Mouse (Mus musculus) liver, embryonic 16.5 days (tissue): ENCODE data around the gene Gse1. TPM values are rescaled to one million over a fixed set of nuclear protein-coding genes. Genes with fewer than 3 reads are reported as not detected.

ENCODE experiments used
- ATAC-seq: fragments of 200-750 bp; cut with Nextera tagmentation; 2 replicates; pipeline ENCODE4 v1.8.0; 2017; ENCODE audit warnings: low read depth, mild to moderate bottlenecking, moderate number of reproducible peaks, moderate library complexity
- H3K27ac ChIP-seq: fragments of 300-500 bp; sonication (generic); 2 replicates; pipeline ENCODE4 v1.5.1; 2014; ENCODE audit warnings: mild to moderate bottlenecking, low read length
- H3K27me3 ChIP-seq: fragments of 300-500 bp; sonication (generic); 2 replicates; pipeline ENCODE4 v1.6.1; 2014; ENCODE audit warnings: low read depth, low read length, mixed read lengths; ENCODE audit not compliant: control insufficient read depth, insufficient read depth
- H3K36me3 ChIP-seq: fragments of 300-500 bp; sonication (generic); 2 replicates; pipeline ENCODE4 v1.6.1; 2014; ENCODE audit warnings: mild to moderate bottlenecking; ENCODE audit not compliant: control insufficient read depth, insufficient read depth
- H3K4me1 ChIP-seq: fragments of 300-500 bp; sonication (generic); 2 replicates; pipeline ENCODE4 v1.6.1; 2014; ENCODE audit warnings: low read depth, low read length, mixed read lengths; ENCODE audit not compliant: control insufficient read depth
- H3K4me2 ChIP-seq: fragments of 300-500 bp; sonication (generic); 2 replicates; pipeline ENCODE4 v1.6.1; 2014; ENCODE audit warnings: low read depth, low read length, mixed read lengths
- H3K4me3 ChIP-seq: fragments of 300-500 bp; sonication (generic); 2 replicates; pipeline ENCODE4 v1.5.1; 2014; ENCODE audit warnings: low read depth, mild to moderate bottlenecking, low read length
- H3K9ac ChIP-seq: fragments of 300-500 bp; sonication (generic); 2 replicates; pipeline ENCODE4 v1.6.1; 2014; ENCODE audit warnings: low read depth, low read length
- H3K9me3 ChIP-seq: fragments of 300-500 bp; sonication (generic); replicated peaks from 2 replicates; pipeline ENCODE4 v1.6.1; 2016; ENCODE audit warnings: low read length; ENCODE audit not compliant: control insufficient read depth
- WGBS: fragments of 180-500 bp; shearing (Covaris S2); extraction: QIAGEN DNeasy Blood & Tissue Kit; methylation state at CpG from one replicate; pipeline ENCODE4 v1.1.7; 2014; ENCODE audit not compliant: insufficient replicate concordance; 5-methylcytosine and 5-hydroxymethylcytosine counted together
- polyA plus RNA-seq: library from polyadenylated mRNA; unstranded; fragments of >200 nt; fragmentation: Nextera tagmentation; extraction: Ambion mirVana; gene quantifications from 2 replicates; pipeline ENCODE4 v1.2.1, GENCODE M21; 2015

Gse1 gene
- polyA plus RNA-seq, 1 experiment from 2014 or later = 9.5 TPM

DNA sequence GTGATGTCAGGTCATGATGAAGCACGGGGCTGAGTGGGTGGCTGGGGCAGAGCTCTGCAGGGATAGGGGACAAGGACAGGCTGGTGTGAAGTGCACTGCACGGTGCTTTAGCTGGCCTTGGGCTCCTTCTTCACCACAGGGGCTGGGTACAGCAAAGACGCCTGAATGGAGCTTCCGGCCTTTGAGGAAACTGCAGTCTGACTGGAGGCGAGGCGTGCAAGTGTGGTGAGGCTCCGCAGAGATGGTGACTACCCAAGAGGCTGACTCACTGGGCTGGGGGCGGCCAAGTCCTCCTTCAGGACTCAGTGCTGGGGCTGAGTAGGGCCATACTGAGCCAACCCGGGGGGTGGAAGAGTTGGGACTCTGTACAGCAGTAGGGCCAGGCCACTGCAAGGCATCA lies 22.3 kb upstream of the Gse1 start:
- Histone ChIP-seq H3K36me3 (no peaks in the 10 kb centered on the region), H3K4me3 (no peak overlapping the region), H3K4me1 (no peaks in the 10 kb centered on the region), H3K27ac (no peak overlapping the region), H3K4me2 (no peak overlapping the region), H3K9me3 (no peaks in the 10 kb centered on the region), H3K27me3 (no peaks in the 10 kb centered on the region), H3K9ac (no peak overlapping the region)
- 51% methylated on average over 9 of the region's 9 CpGs for WGBS
- ATAC-seq = no peak

DNA sequence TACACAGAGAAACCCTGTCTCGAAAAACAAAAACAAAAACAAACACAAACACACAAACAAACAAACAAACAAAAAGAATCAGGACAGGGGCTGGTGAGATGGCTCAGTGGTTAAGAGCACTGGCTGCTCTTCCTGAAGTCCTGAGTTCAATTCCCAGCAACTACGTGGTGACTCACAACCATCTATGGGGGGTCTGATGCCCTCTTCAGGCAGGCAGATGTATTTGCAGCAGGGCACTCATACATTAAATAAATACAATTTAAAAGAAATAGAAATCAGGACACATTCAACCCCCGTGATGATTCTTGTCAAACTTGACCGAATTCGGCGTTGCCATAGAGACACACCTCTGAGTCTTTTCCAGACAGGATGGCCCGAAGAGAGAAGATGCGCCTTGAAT lies 20.9 kb upstream of the Gse1 start:
- no peak for ATAC-seq
- H3K4me1 ChIP-seq = no peaks in the 10 kb centered on the region
- H3K27me3 ChIP-seq = no peaks in the 10 kb centered on the region
- no peak overlapping the region for H3K4me3 ChIP-seq
- no peak overlapping the region for H3K4me2 ChIP-seq
- H3K9me3 ChIP-seq = no peaks in the 10 kb centered on the region
- no peak overlapping the region for H3K27ac ChIP-seq
- 60% methylated on average over 8 of the region's 8 CpGs for WGBS
- H3K9ac ChIP-seq = no peak overlapping the region
- no peaks in the 10 kb centered on the region for H3K36me3 ChIP-seq

DNA sequence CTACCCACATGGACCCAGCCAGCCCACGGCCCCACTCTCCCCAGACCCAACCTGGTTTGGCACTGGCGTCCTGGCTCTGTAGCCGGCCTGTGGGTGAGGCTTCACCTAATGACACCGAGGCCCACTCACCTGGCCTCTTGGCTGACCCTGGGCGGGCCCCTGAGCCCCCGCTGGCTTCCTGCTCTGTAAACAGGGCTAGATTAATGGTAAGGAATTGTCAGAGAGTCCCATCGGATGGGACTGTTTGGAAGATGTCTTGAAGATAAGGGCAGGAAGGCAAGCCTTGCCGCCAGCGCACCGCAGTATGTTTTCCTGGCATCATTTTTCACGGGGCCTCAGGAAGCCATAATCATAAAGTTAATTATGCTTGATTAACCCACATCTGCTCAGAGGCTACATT lies 20.1 kb upstream of the Gse1 start:
- H3K36me3 ChIP-seq = no peaks in the 10 kb centered on the region
- no peak overlapping the region for H3K9ac ChIP-seq
- H3K27ac ChIP-seq = no peak overlapping the region
- H3K27me3 ChIP-seq = no peaks in the 10 kb centered on the region
- H3K4me2 ChIP-seq = no peak overlapping the region
- H3K9me3 ChIP-seq = no peaks in the 10 kb centered on the region
- no peaks in the 10 kb centered on the region for H3K4me1 ChIP-seq
- ATAC-seq = no peak
- no peak overlapping the region for H3K4me3 ChIP-seq
- WGBS = 50% methylated on average over 11 of the region's 11 CpGs

GRCm38 (mm10) chr8:120211345-120211744 lies 16.9 kb upstream of the Gse1 start:
- no peaks in the 10 kb centered on the region for H3K4me1 ChIP-seq
- H3K9ac ChIP-seq = no peak overlapping the region
- H3K9me3 ChIP-seq = no peaks in the 10 kb centered on the region
- ATAC-seq = no peak
- no peaks in the 10 kb centered on the region for H3K27me3 ChIP-seq
- H3K27ac ChIP-seq = no peak overlapping the region
- H3K36me3 ChIP-seq = no peaks in the 10 kb centered on the region
- no peak overlapping the region for H3K4me3 ChIP-seq
- H3K4me2 ChIP-seq = no peak overlapping the region
- WGBS = 8% methylated on average over 4 of the region's 4 CpGs

DNA sequence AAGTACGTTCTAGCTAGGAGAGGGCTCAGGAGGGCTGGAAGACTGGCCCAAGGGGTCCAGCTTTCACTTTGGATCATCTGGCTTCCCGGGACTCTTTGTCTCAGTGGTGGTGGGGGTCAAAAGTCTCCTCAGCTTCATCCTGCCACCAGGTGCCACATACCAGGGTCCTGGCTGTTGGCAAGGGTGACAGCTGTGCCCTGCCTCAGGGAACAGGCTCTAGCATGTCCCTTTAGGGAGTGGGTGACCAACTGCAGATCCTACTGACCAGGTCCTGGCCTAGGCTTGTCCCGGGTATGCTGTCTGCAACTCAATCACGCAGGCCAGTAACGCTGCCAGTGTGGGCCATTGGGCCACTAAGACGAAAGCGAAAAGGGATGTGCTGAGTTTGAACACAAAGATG lies 15.7 kb upstream of the Gse1 start:
- Histone ChIP-seq H3K4me2 (no peak overlapping the region), H3K4me3 (no peak overlapping the region), H3K4me1 (no peaks in the 10 kb centered on the region), H3K9ac (no peak overlapping the region), H3K27me3 (no peaks in the 10 kb centered on the region), H3K36me3 (no peaks in the 10 kb centered on the region), H3K27ac (no peak overlapping the region), H3K9me3 (no peaks in the 10 kb centered on the region)
- 71% methylated on average over 7 of the region's 7 CpGs for whole genome bisulfite sequencing
- ATAC-seq = no peak

GRCm38 (mm10) chr8:120213229-120213628 lies 15.0 kb upstream of the Gse1 start:
- Histone ChIP-seq H3K27ac (no peak overlapping the region), H3K4me3 (no peak overlapping the region), H3K36me3 (no peaks in the 10 kb centered on the region), H3K9me3 (no peaks in the 10 kb centered on the region), H3K27me3 (no peaks in the 10 kb centered on the region), H3K4me1 (no peaks in the 10 kb centered on the region), H3K4me2 (no peak overlapping the region), H3K9ac (no peak overlapping the region)
- 73% methylated on average over 3 of the region's 3 CpGs for WGBS
- no peak for ATAC-seq

DNA sequence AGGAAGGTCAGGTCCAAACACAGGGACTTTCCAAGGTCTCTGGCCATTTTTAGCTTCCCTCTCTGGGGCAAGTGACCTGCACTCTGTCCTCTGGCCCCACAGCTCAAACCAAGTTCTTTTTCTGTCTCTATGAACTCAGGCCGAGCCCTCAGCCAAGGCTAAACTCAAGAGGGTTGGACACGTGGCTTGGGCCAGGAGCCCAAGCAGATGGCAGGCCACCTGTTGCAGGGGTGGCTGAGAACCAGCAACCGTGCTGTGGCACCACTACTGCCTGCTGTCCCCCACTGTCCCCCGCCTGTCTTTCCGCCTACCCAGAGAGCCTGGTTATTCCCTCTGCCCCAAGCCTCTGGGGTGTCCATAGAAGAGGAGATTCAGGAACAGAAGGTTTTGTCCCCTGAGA lies 14.3 kb upstream of the Gse1 start:
- peak; percentile 21; the same call in 1 of the 2 replicates for ATAC-seq
- Histone ChIP-seq H3K27ac (no peak overlapping the region), H3K4me2 (no peak overlapping the region), H3K4me1 (no peaks in the 10 kb centered on the region), H3K27me3 (no peaks in the 10 kb centered on the region), H3K4me3 (no peak overlapping the region), H3K36me3 (no peaks in the 10 kb centered on the region), H3K9ac (no peak overlapping the region), H3K9me3 (no peaks in the 10 kb centered on the region)
- WGBS = 59% methylated on average over 5 of the region's 5 CpGs

- no peaks in the 10 kb centered on the region for H3K4me1 ChIP-seq
- H3K9ac ChIP-seq = no peak overlapping the region
- H3K27ac ChIP-seq = no peak overlapping the region
- no peaks in the 10 kb centered on the region for H3K27me3 ChIP-seq
- H3K4me3 ChIP-seq = no peak overlapping the region
- ATAC-seq = no peak
- WGBS = 42% methylated on average over 7 of the region's 7 CpGs
- H3K4me2 ChIP-seq = no peak overlapping the region
- no peaks in the 10 kb centered on the region for H3K9me3 ChIP-seq
- no peaks in the 10 kb centered on the region for H3K36me3 ChIP-seq
Measured at GRCm38 (mm10) chr8:120215416-120216141, 12.7 kb upstream of the Gse1 start.

DNA sequence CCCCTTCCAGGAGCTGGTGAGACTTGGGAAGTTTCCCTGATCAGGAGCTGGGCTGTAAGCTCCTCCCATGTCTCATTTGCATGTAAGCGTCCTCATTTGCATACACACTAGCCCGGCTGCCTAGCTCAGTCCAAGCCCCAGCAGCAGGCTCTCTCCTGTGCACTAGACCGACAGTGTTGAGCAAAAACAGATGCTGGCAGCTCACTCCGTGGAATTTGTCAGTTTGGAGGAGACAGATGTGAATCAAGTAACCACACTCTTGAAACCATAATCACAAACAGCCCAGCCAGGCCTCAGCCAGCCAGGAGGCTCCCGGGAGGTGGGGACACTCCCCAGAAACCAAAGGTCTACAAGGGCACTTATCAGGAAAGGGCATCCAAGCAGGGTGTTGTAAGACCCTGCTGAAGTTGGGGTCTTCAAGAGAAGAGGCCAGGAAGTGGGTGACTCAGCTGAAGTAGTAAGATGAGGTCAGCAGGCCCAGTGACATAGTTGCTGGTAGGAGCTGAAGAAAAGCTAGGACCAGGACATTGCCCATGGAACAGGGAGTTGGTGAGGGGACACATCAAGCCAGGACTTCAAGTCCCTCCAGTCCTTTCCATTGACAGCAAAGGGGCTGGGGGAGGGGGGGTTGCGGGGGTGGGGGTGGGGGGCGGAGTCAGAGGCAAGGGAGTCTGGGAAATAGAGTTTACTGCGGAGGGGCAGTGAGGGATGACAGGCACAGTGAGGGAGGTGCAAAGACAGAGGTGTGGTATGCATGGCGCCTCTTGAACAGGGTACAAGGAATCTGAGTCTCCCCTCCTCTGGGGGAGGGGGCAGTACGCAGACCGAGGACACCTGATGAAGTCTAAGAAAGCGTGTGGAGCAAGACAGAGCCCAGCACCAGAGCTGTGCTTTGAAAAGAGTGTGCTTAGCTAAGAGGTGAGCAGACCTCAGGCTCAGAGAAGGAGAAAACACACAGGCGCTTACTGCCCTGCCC lies 11.1 kb upstream of the Gse1 start:
- H3K27me3 ChIP-seq = no peaks in the 10 kb centered on the region; the same call in 1 of the 2 replicates
- no peaks in the 10 kb centered on the region for H3K9me3 ChIP-seq
- H3K9ac ChIP-seq = no peak overlapping the region
- ATAC-seq = no peak
- no peaks in the 10 kb centered on the region for H3K4me1 ChIP-seq
- H3K4me2 ChIP-seq = no peak overlapping the region
- WGBS = 29% methylated on average over 13 of the region's 13 CpGs
- H3K4me3 ChIP-seq = no peak overlapping the region
- H3K36me3 ChIP-seq = no peaks in the 10 kb centered on the region
- no peak overlapping the region for H3K27ac ChIP-seq
